Mouse (Mus musculus) midbrain, embryonic 12.5 days (tissue): ENCODE data around the gene Pde4d. TPM values are rescaled to one million over a fixed set of nuclear protein-coding genes. Genes with fewer than 3 reads are reported as not detected.

Experiments used
- ATAC-seq: fragments of 200-750 bp; cut with Nextera tagmentation; 2 replicates; pipeline ENCODE4 v1.8.0; 2017; ENCODE audit warnings: low read depth, moderate TSS enrichment, moderate library complexity; ENCODE audit not compliant: low FRiP score
- H3K27ac ChIP-seq: fragments of 300-500 bp; sonication (generic); replicated peaks from 2 replicates; pipeline ENCODE4 v1.5.1; 2016; ENCODE audit warnings: mild to moderate bottlenecking
- H3K27me3 ChIP-seq: fragments of 300-500 bp; sonication (generic); 2 replicates; pipeline ENCODE4 v1.6.1; 2016; ENCODE audit warnings: mild to moderate bottlenecking
- H3K36me3 ChIP-seq: fragments of 300-500 bp; sonication (generic); 2 replicates; pipeline ENCODE4 v1.6.1; 2016
- H3K4me1 ChIP-seq: fragments of 300-500 bp; sonication (generic); 2 replicates; pipeline ENCODE4 v1.6.1; 2016
- H3K4me2 ChIP-seq: fragments of 300-500 bp; sonication (generic); replicated peaks from 2 replicates; pipeline ENCODE4 v1.6.1; 2016; ENCODE audit warnings: mild to moderate bottlenecking, moderate library complexity
- H3K4me3 ChIP-seq: fragments of 300-500 bp; sonication (generic); 2 replicates; pipeline ENCODE4 v1.5.1; 2016; ENCODE audit warnings: mild to moderate bottlenecking
- H3K9ac ChIP-seq: fragments of 300-500 bp; sonication (generic); replicated peaks from 2 replicates; pipeline ENCODE4 v1.6.1; 2016; ENCODE audit warnings: mild to moderate bottlenecking, moderate library complexity
- H3K9me3 ChIP-seq: fragments of 300-500 bp; sonication (generic); 2 replicates; pipeline ENCODE4 v1.6.1; 2016; ENCODE audit warnings: mild to moderate bottlenecking
- WGBS: fragments of 180-500 bp; shearing (Covaris S2); methylation state at CpG from one replicate; pipeline ENCODE4 v1.1.7; 2016; 5-methylcytosine and 5-hydroxymethylcytosine counted together
- polyA plus RNA-seq: library from polyadenylated mRNA; unstranded; fragments of >200 nt; fragmentation: Nextera tagmentation; extraction: Ambion mirVana; gene quantifications from 2 replicates; pipeline ENCODE4 v1.2.1, GENCODE M21; 2016

Pde4d gene
- polyA plus RNA-seq, 1 experiment from 2014 or later: 21.4 TPM

DNA sequence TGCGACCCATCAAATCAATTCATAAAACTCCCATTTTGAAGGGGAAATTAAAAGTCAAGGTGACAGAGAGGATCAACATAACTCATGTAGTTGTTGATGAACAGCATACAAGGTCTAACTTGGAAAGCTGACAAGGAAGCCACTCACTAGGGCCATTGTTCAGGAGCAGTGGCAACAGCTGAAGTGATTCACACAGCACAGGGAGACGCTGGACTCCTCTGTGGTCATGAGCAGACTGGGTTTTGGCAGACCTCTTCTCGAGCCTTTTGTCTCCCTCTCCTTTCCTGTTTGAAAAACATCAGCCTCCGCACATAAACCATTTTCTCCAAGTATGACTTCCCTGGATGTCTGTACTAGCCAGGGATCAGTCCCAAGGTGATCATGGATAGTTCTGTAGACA is 1094.9 kb downstream of the Pde4d start:
- Histone ChIP-seq H3K4me2 (no peak overlapping the region), H3K36me3 (no peaks in the 10 kb centered on the region)

DNA sequence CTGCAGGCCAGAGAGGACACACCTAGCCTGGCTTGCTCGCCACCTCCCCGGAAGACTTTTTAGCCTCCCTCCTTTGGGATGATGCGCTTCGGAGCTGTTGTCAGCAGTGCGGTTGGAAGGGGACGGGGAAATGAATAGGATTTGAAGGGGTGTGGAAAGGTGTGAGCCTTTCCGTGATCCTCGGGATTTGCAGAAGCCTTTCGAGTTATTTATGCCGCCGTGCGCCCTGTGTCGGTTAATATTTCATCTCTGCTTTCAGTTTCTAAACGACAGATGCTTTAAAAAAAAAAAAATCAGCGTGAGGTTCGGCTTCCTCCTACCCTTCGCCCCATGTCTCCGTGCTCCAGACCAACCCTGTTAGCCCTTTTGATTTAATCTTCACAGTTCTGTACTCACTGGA is 1096.6 kb downstream of the Pde4d start:
- H3K9ac ChIP-seq: no peak overlapping the region
- H3K9me3 ChIP-seq: no peaks in the 10 kb centered on the region
- H3K4me2 ChIP-seq: no peak overlapping the region
- no peak overlapping the region for H3K4me3 ChIP-seq
- no peaks in the 10 kb centered on the region for H3K27me3 ChIP-seq
- no peak overlapping the region for H3K27ac ChIP-seq
- H3K36me3 ChIP-seq: no peaks in the 10 kb centered on the region
- WGBS: 82% methylated on average over 18 of the region's 18 CpGs
- ATAC-seq: no peak
- no peaks in the 10 kb centered on the region for H3K4me1 ChIP-seq

More for the DNA sequence above, 1094.9 kb downstream of the Pde4d start:
- Histone ChIP-seq H3K27ac (no peak overlapping the region), H3K4me3 (no peak overlapping the region), H3K9me3 (no peaks in the 10 kb centered on the region), H3K4me1 (no peaks in the 10 kb centered on the region), H3K27me3 (no peaks in the 10 kb centered on the region), H3K9ac (no peak overlapping the region)
- ATAC-seq: no peak
- 86% methylated on average over 4 of the region's 4 CpGs for WGBS

DNA sequence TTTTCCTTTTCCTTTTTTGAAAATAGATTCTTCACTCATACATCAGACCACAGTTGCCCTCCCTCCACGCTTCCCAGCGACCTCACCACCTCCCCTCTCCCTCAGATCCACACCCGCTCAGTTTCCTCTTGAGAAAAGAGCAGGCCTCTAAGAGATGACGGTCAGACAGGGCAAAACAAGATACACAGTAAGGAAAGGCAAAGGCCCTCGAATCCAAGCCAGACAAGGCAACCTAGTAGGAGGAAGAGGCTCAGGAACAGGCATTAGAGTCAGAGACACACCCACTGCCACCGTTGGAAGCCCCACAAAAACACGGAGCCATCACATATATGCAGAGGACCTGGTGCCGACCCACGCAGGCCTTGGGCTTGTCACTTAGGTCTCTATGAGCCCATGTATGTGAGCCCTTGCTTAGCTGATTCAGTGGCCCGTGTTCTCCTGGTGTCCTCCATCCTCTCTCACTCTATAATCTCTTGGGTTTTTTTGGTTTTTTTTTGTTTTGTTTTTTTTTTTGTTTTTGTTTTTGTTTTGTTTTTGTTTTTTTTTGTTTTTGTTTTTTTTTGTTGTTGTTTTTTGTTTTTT is 1097.3 kb downstream of the Pde4d start:
- ATAC-seq: no peak
- Histone ChIP-seq H3K4me3 (no peak overlapping the region), H3K36me3 (no peaks in the 10 kb centered on the region), H3K27me3 (no peaks in the 10 kb centered on the region), H3K27ac (no peak overlapping the region), H3K4me2 (no peak overlapping the region), H3K9me3 (no peaks in the 10 kb centered on the region), H3K9ac (no peak overlapping the region), H3K4me1 (no peaks in the 10 kb centered on the region)
- WGBS: 86% methylated on average over 10 of the region's 10 CpGs

DNA sequence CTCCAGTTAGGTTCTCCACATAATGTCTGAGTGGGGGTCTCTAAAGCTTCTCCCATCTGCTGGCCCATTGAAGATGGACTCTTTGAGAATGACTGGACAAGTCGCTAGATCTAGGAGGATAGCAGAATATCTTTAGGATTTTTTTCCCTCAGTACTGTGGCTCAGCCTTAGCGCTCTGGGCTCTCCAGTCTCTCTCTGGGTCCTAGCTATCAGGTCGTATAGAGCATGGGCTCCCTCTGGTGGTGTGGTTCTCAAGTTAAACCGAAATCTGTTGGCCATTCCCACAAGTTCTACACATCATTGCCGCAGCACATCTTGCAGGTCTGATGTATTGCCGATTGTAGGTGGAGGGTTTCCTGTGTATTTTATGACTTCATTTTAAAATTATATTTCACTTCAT is 1098.0 kb downstream of the Pde4d start:
- Histone ChIP-seq H3K27me3 (no peaks in the 10 kb centered on the region), H3K27ac (no peak overlapping the region), H3K36me3 (no peaks in the 10 kb centered on the region), H3K4me1 (no peaks in the 10 kb centered on the region), H3K9me3 (no peaks in the 10 kb centered on the region), H3K4me2 (no peak overlapping the region), H3K4me3 (no peak overlapping the region), H3K9ac (no peak overlapping the region)
- WGBS: 34% methylated on average over 6 of the region's 6 CpGs
- peak; percentile 81 for ATAC-seq

DNA sequence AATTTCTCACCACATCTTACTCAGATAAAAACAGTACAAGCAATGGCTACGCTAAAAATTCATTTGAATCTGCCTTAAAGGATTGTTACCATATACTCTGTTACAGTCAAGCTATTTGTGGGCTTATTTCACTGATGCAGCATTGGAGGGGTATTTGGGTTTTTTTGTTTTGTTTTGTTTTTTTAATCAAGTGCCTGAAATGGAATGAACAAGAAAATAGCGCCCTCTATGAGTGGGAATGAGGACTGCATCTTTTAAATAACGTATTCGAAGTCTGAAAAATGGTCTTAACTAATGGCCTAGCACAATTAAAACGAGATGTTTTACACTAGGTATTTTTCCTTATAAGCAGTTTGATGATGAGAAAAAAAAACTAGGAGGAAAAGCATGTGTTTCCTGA is 1098.5 kb downstream of the Pde4d start:
- H3K36me3 ChIP-seq: no peaks in the 10 kb centered on the region
- H3K9ac ChIP-seq: no peak overlapping the region
- no peak for ATAC-seq
- no peak overlapping the region for H3K4me3 ChIP-seq
- H3K4me2 ChIP-seq: no peak overlapping the region
- H3K4me1 ChIP-seq: no peaks in the 10 kb centered on the region
- 74% methylated on average over 5 of the region's 5 CpGs for WGBS
- no peak overlapping the region for H3K27ac ChIP-seq
- no peaks in the 10 kb centered on the region for H3K27me3 ChIP-seq
- H3K9me3 ChIP-seq: no peaks in the 10 kb centered on the region

DNA sequence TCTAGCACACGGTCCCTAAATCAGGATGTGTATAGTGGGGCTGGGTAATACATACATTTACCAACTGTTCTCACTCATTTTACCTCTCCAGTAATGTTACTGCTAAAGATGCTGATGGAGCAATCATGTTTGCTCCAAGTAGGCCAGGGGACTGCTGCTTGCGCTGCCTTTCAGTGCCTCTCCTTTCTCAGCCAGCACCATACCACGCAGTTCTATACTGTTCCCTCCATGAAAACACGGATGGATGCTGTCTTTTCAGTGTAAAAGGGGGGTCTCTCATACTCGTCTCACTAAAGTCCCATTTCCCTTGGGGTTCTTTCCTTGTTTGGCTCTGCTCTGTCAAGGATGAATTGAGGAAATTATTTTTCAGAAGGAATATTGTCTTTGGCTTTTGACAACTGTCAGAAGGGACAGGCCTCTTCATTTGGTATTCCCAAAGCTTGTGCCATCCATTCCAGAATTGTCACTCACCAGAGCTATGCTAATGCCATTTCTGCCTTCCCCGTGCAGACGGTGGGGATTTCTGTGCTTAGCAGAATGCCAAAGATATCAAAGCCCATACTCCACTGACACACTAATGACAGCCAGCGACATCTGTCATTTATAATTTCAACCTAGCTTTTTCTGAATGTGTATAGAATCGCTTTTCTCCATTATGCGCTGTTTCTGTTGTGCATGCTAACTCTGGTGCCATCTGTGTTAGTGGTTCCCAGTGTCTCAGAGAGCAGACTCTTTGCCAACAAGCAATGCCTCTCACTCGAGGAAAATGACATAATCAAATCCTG is 1099.2 kb downstream of the Pde4d start:
- no peak for ATAC-seq

DNA sequence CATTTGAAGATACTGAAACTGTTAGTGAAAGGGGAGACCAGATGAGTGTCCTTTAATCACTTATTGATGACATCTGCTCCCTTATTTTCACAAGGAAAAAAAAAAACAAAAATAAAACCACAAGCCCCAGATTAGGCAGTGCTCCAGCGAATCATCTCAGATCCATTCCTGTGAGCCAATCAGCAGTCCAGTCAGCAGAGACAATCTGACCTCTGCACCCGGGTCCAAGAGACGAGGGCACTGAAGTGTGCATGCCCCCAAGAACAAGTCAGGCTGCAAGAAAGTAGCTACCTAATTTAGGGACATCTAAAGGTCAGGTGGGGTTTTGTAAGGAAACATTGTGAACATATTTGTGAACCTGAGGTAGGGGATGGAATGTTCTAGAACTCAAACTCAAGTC is 1102.1 kb downstream of the Pde4d start:
- no peaks in the 10 kb centered on the region for H3K36me3 ChIP-seq
- H3K4me1 ChIP-seq: no peaks in the 10 kb centered on the region
- H3K9ac ChIP-seq: no peak overlapping the region
- H3K27ac ChIP-seq: no peak overlapping the region
- ATAC-seq: no peak
- H3K4me3 ChIP-seq: no peak overlapping the region
- H3K4me2 ChIP-seq: no peak overlapping the region
- no peaks in the 10 kb centered on the region for H3K27me3 ChIP-seq
- H3K9me3 ChIP-seq: no peaks in the 10 kb centered on the region
- WGBS: 82% methylated on average over 3 of the region's 3 CpGs

More for the DNA sequence above, 1099.2 kb downstream of the Pde4d start:
- Histone ChIP-seq H3K4me1 (no peaks in the 10 kb centered on the region), H3K9ac (no peak overlapping the region), H3K4me2 (no peak overlapping the region), H3K36me3 (no peaks in the 10 kb centered on the region), H3K4me3 (no peak overlapping the region), H3K27me3 (no peaks in the 10 kb centered on the region), H3K27ac (no peak overlapping the region), H3K9me3 (no peaks in the 10 kb centered on the region)
- 74% methylated on average over 11 of the region's 11 CpGs for WGBS

DNA sequence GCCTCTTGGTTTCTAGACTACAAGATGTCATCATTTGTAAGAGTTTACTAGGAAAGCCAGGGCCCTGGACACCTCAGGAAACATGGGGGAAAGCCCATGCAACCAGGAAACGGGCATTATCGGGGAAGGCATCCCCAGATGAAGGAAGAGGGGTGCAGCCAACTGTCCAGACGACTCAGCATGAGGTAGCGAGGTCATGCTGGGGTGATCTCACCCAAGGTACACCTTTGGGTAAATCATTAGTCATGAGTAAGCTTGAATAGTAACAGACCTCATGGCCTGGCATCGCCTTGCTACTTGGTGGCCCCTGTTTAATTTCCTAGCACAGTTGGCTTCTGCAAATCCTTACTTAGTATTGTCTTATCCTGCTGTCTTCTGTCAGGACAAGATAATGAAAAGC is 1105.8 kb downstream of the Pde4d start:
- no peak overlapping the region for H3K27ac ChIP-seq
- WGBS: 86% methylated on average over 5 of the region's 5 CpGs
- H3K4me2 ChIP-seq: no peak overlapping the region
- no peaks in the 10 kb centered on the region for H3K4me1 ChIP-seq
- no peak overlapping the region for H3K9ac ChIP-seq
- H3K4me3 ChIP-seq: no peak overlapping the region
- H3K36me3 ChIP-seq: no peaks in the 10 kb centered on the region
- ATAC-seq: no peak
- H3K9me3 ChIP-seq: no peaks in the 10 kb centered on the region
- no peaks in the 10 kb centered on the region for H3K27me3 ChIP-seq

DNA sequence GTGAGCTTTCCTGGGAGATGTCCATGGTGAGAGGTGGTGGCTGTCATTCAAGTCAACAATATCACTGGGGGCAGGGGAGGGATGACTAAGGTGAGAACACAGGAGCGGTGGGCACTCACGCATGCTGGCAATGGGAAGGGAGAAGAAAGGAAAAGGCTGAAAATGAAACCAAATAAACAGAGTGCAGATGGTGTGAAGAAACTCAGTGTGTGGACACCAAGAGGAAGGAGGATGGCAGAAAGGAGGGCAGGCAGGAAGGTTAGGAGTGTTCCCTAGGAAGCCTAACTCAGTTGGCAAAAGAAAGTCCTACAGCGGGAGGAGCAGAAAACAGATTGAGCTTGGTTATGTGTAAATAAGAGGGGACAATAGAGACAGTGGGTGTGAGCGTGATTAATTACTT is 1107.1 kb downstream of the Pde4d start:
- H3K9ac ChIP-seq: no peak overlapping the region
- no peak for ATAC-seq
- H3K4me2 ChIP-seq: no peak overlapping the region
- H3K9me3 ChIP-seq: no peaks in the 10 kb centered on the region
- H3K4me3 ChIP-seq: no peak overlapping the region
- no peaks in the 10 kb centered on the region for H3K4me1 ChIP-seq
- H3K36me3 ChIP-seq: no peaks in the 10 kb centered on the region
- H3K27ac ChIP-seq: no peak overlapping the region
- H3K27me3 ChIP-seq: no peaks in the 10 kb centered on the region
- WGBS: 85% methylated on average over 4 of the region's 4 CpGs

DNA sequence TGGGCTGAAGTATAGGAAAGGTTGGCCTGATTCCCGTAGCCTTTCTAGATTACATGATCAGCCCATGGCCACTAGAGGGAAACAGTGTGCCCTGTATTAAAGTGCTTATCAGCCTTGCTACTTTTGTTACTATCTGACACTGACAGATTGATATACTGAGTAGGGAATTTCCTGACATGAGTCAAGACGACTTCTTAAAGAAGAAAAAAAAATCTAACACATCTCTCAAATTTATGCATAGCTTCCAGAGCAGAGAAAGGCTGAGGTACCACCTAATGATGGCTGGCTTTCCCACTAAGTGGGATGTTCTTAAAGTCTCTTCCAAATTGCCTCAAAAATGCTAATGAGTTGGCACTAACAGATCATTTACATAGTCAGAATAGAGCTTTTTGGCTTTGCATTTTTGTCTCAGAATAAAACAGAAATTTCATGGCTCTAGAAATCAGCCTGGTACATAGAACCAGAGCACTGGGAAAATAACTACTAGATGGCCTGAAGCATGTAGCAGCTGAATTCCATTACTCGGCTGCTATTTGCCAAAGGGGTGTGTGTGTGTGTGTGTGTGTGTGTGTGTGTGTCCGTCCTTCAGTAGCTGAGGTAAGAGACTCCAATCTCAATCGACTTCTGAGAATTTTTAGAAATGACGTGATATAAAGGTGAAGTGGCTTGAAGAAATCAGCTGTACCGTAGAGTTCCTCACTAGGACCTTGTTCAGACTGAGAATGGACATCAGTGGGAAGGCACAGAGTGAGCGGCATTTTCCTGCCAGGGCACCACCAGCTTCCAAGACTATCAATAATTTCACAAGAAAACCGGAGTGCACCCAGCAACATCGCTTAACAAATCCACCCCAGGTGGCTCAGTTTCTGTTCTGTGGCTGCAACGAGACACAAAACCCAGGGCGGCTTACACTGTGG is 1108.9 kb downstream of the Pde4d start:
- 81% methylated on average over 12 of the region's 12 CpGs for WGBS
- peak; percentile 49; the same call in 1 of the 2 replicates for ATAC-seq

DNA sequence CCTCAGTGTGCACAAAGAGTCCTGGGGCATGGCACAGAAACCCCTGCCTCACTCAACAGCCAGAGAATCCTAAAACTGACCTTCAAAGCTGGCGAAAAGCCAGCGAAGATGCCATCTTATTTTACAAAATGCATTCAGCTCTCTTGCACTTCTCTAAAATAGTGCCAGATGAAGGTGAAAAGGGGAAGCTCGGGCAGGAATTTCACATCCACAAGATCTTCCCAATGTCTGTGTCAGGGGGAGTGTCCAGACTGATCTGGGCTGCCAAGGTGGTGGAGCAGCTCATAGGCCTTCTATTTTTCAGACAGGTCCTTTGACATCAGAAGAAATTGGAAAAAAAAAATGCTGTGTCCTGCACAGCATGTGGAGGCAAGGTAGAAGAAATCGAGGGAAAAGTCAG is 1110.5 kb downstream of the Pde4d start:
- Histone ChIP-seq H3K27me3 (no peaks in the 10 kb centered on the region), H3K36me3 (no peaks in the 10 kb centered on the region), H3K9me3 (no peaks in the 10 kb centered on the region), H3K9ac (no peak overlapping the region), H3K27ac (no peak overlapping the region), H3K4me3 (no peak overlapping the region), H3K4me2 (no peak overlapping the region), H3K4me1 (no peaks in the 10 kb centered on the region)
- ATAC-seq: no peak
- 87% methylated on average over 4 of the region's 4 CpGs for WGBS

More for the DNA sequence above, 1108.9 kb downstream of the Pde4d start:
- Histone ChIP-seq H3K9me3 (no peaks in the 10 kb centered on the region), H3K4me3 (no peak overlapping the region), H3K27ac (no peak overlapping the region), H3K27me3 (no peaks in the 10 kb centered on the region), H3K9ac (no peak overlapping the region), H3K36me3 (no peaks in the 10 kb centered on the region), H3K4me1 (no peaks in the 10 kb centered on the region), H3K4me2 (no peak overlapping the region)
